Mouse (Mus musculus) urinary bladder, postnatal 14 days (tissue): ENCODE data around the gene Vac14.

Experiments
- DNase-seq: peaks from one replicate; pipeline ENCODE4 v3.0.0; 2021; ENCODE audit warnings: low spot score

Vac14 gene

DNA sequence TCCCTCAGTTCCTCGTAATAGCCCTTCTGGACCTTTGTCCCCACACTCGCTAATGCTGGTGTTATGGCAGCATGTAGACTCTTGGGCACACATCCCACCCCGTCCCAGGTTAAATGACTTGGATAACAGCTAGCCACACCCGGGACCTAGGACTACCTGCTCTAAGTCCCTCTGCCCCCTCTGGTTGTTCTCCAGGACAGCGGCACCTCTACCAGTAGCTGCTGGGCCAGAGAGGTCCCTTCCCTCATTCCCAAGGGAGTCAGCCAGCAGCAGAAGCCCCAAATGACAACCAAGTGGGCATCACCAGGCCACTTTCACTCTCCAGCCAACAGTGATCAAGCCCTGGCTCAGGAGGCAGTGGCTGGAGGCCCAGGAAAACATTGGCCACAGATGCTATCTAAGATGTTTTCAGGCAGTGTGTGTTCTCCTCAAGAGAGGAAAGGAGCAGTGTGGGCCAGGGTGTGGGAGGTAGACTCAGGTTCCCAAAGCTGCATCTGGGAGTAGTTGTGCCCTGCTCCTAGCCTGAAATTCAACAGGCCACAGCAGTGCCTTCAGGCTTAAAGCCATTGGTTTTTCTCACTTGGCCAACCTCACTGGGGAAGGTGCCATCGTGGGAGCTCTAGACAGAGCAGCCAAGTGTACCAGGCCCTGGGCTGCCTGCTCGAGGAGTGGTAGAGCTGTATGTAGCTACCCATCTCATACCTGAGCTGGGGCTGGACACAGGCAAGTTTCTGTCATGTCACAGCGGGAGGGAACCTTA lies 100.0 kb downstream of the Vac14 start:
- DNase-seq = no peak

GRCm38 (mm10) chr8:110718969-110719670 lies 100.7 kb downstream of the Vac14 start:
- peak; percentile 45 for DNase-seq

- DNase-seq = no peak
Measured at GRCm38 (mm10) chr8:110719898-110720653, 101.7 kb downstream of the Vac14 start.

DNA sequence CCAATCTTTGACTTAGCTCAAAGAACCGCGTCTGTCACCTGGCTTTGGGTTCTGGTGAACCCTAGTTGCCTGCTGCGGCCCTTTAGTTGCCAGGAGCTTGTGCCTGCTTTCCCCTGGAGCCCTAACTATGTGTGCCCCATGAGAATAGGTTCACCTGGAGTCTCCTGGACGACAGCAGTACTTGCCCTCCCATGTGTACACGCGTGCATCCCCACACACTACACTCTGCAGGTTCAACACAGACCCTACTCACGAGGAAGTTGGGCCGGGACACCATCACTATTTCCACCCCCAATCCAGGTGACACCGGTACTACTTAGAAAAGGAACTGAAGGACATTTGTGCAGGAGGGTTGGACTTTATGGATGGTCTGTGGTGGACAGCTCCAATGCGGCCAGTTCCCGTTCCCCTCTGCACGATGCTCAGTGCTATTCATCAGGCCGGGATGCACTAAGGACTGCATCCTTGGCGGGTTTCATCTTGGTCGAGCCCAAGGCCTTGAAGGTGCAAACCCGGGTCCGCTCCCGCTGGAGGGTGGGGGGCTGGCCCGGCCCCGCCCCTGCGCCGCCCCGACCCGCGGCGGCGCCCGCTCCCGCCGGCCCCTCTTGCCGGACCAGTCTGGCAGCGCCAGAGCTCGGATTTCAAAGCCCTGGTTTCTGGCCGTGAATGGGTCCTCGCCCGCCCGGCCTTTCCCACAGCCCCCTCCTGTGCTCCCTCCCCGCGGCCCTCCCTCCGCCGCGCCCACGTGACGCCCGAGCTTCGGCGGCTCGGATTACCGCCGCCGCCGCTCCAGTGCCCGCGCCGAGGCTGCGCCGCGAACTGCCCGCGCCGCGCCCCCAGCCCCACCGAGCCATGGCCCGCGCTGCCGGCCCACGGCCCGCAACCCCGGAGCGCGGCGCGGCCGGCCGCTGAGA lies 102.6 kb downstream of the Vac14 start, which contains the start of gene Mtss1l:
Gene Mtss1l (plus strand): TSS at position 792 of the 914 bp plus-strand sequence.
- peak; percentile 84 for DNase-seq

GRCm38 (mm10) chr8:110721606-110722413 lies 103.4 kb downstream of the Vac14 start:
- DNase-seq = peak; percentile 48

GRCm38 (mm10) chr8:110722414-110723011 lies 104.1 kb downstream of the Vac14 start:
- DNase-seq = no peak

- no peak for DNase-seq
Measured at GRCm38 (mm10) chr8:110724493-110724892, 106.1 kb downstream of the Vac14 start.

GRCm38 (mm10) chr8:110725084-110725838 lies 106.9 kb downstream of the Vac14 start:
- no peak for DNase-seq

DNA sequence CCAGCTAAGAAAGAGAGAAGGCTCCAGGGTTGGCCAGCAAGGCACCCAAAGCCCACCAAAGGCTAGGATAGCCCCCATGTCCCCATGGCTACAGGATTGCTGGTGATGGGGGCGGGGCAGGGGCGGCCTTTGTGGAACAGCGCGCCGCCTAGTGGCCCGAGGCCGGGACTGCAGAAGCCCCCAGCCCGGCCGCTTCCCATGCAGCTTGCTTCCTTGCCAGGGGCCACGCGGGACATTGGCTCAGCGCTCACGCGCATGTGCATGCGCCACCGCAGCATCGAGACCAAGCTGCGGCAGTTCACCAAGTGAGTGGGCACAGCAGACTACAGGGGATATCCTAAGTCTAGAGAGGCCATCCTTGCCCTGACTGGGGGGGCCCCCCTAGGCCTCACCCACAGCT lies 108.5 kb downstream of the Vac14 start:
- DNase-seq = peak; percentile 40

GRCm38 (mm10) chr8:110731346-110731859 lies 113.0 kb downstream of the Vac14 start:
- DNase-seq = no peak

GRCm38 (mm10) chr8:110733036-110733435 lies 114.7 kb downstream of the Vac14 start:
- DNase-seq = no peak

DNA sequence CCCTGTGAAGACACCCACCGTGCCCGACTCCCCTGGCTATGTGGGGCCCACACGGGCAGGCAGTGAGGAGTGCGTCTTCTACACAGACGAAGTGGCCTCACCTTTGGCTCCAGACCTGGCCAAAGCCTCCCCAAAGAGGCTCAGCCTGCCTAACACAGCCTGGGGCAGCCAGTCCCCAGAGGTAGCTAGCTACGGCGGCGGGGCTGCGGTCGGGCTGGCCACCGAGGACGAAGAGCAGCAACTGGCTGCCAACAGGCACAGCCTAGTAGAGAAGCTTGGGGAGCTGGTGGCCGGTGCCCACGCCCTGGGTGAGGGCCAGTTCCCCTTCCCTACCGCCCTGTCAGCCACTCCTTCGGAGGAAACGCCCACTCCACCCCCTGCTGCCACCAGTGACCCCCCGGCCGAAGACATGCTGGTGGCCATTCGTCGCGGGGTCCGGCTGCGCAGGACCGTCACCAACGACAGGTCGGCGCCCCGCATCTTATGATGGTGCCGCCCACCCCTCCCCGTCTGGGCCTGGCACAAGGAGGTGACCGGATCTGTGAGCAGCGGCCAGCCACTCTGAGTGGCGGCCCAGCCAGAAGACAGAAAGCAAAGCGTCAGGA lies 120.3 kb downstream of the Vac14 start:
- DNase-seq = no peak

DNA sequence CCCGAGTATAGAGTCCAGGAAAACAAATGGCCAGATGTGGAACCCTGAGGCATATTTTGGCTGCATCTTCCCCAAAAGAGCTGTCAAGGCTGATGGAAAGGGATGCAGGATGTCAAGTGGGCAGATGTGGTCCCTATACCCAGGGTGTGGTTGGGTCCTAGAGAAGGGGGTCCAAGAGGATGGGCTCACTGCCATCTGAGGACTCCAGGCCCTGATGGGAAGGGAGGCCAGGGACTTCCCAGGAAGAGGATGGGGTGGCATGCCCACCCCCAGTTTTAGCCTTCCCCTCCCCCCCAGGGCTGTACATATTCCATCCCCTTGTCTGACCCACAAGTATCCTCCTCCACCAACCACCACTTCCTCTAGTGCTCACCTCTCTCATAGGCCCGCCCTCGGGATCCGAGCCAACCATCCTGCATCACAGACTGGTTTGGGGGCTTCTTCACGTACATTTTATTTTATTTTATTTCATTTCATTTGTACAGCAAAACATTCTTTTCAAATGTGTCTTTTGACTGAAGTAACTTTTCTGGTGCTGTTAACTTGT lies 122.3 kb downstream of the Vac14 start:
- DNase-seq = no peak

DNA sequence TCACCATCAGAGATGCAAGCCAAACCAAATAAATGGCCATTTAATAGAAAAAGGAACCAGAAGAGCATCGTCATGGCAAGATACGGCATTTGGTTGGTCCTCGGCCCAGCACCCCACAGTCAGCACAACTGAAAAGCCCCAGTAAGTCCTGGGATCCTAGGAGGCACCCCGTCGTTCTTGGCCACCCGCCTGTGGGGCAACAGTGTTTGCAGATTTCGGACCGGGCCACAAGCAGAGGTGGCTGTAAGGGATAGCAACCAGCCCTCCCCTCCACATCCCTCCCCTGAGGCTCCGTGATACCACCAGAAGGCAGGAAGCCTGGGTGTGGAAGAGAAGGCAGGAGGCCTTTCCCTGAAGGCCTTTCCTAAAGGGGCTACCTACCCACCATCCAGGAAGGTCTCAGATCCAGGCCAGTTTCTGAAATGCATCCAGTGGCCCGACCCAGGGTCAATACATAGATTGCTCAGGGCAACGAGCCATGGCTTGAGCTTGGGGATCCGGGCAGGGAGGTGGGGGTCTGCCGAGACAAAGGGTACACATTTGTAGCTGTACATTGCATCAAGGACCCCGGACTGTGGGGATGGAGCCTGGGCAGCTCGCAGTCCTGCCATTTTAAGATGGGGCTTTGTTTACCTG lies 123.5 kb downstream of the Vac14 start:
- DNase-seq = no peak

GRCm38 (mm10) chr8:110742452-110742818 lies 124.0 kb downstream of the Vac14 start:
- DNase-seq = no peak

GRCm38 (mm10) chr8:110745162-110745561 lies 126.8 kb downstream of the Vac14 start:
- DNase-seq = no peak

DNA sequence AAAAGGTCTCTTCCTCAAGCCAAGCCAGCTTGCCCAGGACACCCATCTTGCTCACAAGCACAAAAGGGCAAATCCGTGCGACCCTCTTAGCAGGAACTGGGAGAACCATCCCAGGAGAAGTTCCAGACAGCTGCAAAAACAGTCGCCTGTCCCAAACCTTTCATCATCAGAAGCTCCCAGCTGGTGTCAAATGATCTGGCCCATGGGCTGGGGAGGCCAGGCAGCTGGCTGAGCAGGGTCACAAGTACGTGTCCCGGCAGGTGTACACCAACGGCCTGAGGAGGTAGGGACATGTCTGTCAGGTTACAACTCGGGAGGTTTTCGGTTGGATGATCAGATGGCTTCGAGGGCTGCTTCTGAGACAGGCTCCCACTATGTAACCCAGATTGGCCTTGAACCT lies 128.3 kb downstream of the Vac14 start:
- DNase-seq = no peak

DNA sequence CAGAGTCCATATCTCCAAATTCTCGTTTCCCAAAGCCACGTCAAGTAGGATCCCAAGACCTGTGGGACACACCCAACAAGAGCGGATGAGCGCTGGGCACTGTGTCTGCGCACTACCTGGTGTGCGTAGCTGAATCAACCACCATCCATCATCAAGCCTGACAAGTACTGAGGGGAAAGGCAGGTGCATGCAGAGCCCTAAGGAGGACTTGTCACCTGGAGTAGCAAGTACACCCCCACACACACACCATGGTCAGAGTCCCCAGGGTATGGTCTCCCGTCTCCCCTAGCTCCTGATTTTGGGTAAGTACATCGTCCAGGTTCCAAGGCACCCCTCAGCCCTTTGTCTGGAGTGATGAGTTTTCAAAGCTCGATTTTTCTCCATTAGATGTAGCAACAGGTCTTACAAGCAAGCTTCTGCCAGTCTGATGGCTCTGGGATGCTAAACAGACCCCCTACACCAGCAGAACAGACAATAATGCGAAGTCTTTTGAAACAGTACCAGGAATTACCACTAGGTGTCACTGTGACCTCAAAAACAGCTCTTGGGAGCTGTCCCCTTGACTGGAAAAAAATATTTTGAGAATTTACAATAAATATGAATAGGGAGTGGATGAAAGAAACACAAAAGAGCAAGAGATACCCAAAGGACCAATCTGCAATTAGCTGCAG lies 131.2 kb downstream of the Vac14 start:
- DNase-seq = peak; percentile 33
